Mouse (Mus musculus) embryonic fibroblast, embryonic 13.5 days (primary cell): ENCODE results near the gene Dip2a.

Experiments
- CTCF ChIP-seq: IDR thresholded peaks from 2 replicates; pipeline ENCODE4 v1.5.1; 2011; ENCODE audit warnings: mild to moderate bottlenecking, control low read depth, low read length, moderate library complexity, borderline replicate concordance; ENCODE audit not compliant: insufficient read depth
- POLR2A ChIP-seq: IDR thresholded peaks from 2 replicates; pipeline ENCODE4 v1.6.1; 2011; ENCODE audit warnings: low read depth, mild to moderate bottlenecking, control low read depth, low read length, moderate library complexity

GRCm38 (mm10) chr10:76257231-76257630, 87.9 kb downstream of the Dip2a start:
- TF ChIP-seq POLR2A: no peak
- TF ChIP-seq CTCF: no peak
